Mouse (Mus musculus): ENCODE results near the gene Tex10. TPM values are rescaled to one million over a fixed set of nuclear protein-coding genes. Genes with fewer than 3 reads are reported as not detected.

Gene Tex10
- polyA plus RNA-seq (2015; fragmentation: Illumina TruSeq; extraction: RNeasy Lipid Tissue Mini Kit (QIAGEN cat#74804); ENCODE audit: insufficient read depth, low read depth, low replicate concordance) = 4.5 TPM

DNA sequence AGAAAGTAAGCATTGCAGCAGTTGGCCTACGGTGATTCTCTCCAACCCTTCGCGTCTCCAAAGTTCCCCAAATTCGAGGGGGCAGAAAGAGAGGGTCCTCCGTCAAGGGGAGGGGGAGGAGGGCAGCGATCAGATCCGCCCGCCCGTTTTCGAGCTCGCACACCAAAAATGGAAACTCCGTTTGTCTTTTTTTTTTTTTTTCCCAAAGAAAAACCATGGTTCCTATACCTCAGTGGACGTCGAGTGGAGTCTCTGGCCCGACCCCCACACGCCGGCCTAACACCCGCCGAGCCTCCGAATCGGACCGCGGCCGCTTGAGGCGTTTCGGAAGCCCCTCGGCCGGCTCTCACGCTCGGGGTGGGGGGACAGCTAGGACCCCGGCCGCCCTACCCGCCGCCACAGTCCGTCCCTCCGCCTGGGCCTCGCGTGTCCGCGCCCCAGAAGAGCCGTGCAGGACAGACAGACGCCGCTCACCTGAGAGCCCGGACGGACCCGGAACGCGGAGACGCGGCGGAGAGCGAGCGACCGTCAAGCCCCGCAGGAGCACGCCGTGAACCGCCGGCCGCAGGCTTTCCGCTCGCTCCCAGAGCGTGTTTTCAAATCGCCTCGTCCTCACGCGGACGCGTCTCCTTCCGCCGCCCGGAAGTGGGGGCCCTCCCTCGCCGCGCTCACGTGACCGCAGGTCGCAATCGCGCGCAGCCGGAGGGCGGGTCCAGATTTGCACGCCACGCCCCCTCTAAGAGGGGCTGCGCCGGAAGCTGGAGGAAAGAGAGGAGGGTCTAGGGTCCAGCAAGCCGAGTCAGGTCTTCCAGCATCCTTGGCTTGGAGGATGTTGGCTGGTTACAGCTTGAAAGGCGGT lies at the start of gene Tex10:
Tex10 (minus strand) TSS at position 668 of the 859 bp plus-strand sequence.

Other genes with a start within 250 kb of the Tex10 start
- gene Erp44, start 193.9 kb downstream of the Tex10 start, polyA plus RNA-seq (2015; fragmentation: Illumina TruSeq; extraction: RNeasy Lipid Tissue Mini Kit (QIAGEN cat#74804); ENCODE audit: insufficient read depth, low read depth, low replicate concordance) = 21.7 TPM
- 2.0 TPM for gene Invs, start 193.7 kb downstream of the Tex10 start, polyA plus RNA-seq (2015; fragmentation: Illumina TruSeq; extraction: RNeasy Lipid Tissue Mini Kit (QIAGEN cat#74804); ENCODE audit: insufficient read depth, low read depth, low replicate concordance)
- gene Msantd3, start 66.5 kb upstream of the Tex10 start, polyA plus RNA-seq (2015; fragmentation: Illumina TruSeq; extraction: RNeasy Lipid Tissue Mini Kit (QIAGEN cat#74804); ENCODE audit: insufficient read depth, low read depth, low replicate concordance) = 2.4 TPM
- 1.7 TPM for gene Tmeff1, start 111.7 kb upstream of the Tex10 start, polyA plus RNA-seq (2015; fragmentation: Illumina TruSeq; extraction: RNeasy Lipid Tissue Mini Kit (QIAGEN cat#74804); ENCODE audit: insufficient read depth, low read depth, low replicate concordance)
- gene Cavin4, start 190.1 kb upstream of the Tex10 start, polyA plus RNA-seq (2015; fragmentation: Illumina TruSeq; extraction: RNeasy Lipid Tissue Mini Kit (QIAGEN cat#74804); ENCODE audit: insufficient read depth, low read depth, low replicate concordance) = not detected